Comparison of ENCODE assay signal across 11 mouse cellular contexts in genomic region chr11:116285770-116286191, GRCm38 (mm10). TPM values are rescaled to one million over a fixed set of nuclear protein-coding genes. Genes with fewer than 3 reads are reported as not detected.
DNase-seq lines count a peak whose midpoint lies in the region; ATAC-seq and TF ChIP-seq lines count a peak whose summit lies in the region.
"Had no signal": no experiment of that assay in that cellular context is flagged by ENCODE, and none has a peak within 500 bp of the region (broad histone marks: within the 10 kb centered on the region; RNA-seq: fewer than 3 reads in every experiment).

No protein-coding gene starts in this region.

- TF ChIP-seq CTCF in lung, postnatal 0 days (IDR thresholded peaks at IDR 0.05) = no peak

- no peak overlapping the region for H3K27ac ChIP-seq in heart, embryonic 10.5 days
- 0 out of 2 replicates have a peak overlapping the region, but pooled peaks have one; percentile 14 for H3K27ac ChIP-seq in neural tube, embryonic 11.5 days (ENCODE audit: low read depth, low read length)
- no peak overlapping the region for H3K27ac ChIP-seq in lung, postnatal 0 days (ENCODE audit: low read length)
- H3K27ac ChIP-seq: layer of hippocampus, adult 2 months; liver, embryonic 14.5 days had no signal

- no peak overlapping the region for H3K4me2 ChIP-seq in neural tube, embryonic 11.5 days (ENCODE audit: low read depth)
- H3K4me2 ChIP-seq in lung, postnatal 0 days (replicated peaks; ENCODE audit: low read depth, low read length) = no peak overlapping the region

- no peak for ATAC-seq in neural tube, embryonic 11.5 days (ENCODE audit: insufficient read depth, low FRiP score, low TSS enrichment)
- ATAC-seq in lung, postnatal 0 days = peak; percentile 73

- WGBS in heart, embryonic 10.5 days = 63% methylated on average over 7 of the region's 7 CpGs
- WGBS in neural tube, embryonic 11.5 days = 74% methylated on average over 7 of the region's 7 CpGs
- 54% methylated on average over 7 of the region's 7 CpGs for WGBS in lung, postnatal 0 days

- no peaks in the 10 kb centered on the region for H3K9me3 ChIP-seq in heart, embryonic 10.5 days
- H3K9me3 ChIP-seq in neural tube, embryonic 11.5 days (ENCODE audit: control insufficient read depth, low read length) = no peaks in the 10 kb centered on the region
- H3K9me3 ChIP-seq in lung, postnatal 0 days (ENCODE audit: low read length) = no peaks in the 10 kb centered on the region

- H3K36me3 ChIP-seq in heart, embryonic 10.5 days = peaks cover 36% of the 10 kb centered on the region
- peaks cover 5% of the 10 kb centered on the region for H3K36me3 ChIP-seq in neural tube, embryonic 11.5 days (ENCODE audit: control insufficient read depth, insufficient read depth, low read length)
- H3K36me3 ChIP-seq in lung, postnatal 0 days (ENCODE audit: insufficient read depth, low read length) = 0 out of 2 replicates have a peak, but pooled peaks cover 8% of the 10 kb centered on the region

- H3K27me3 ChIP-seq in heart, embryonic 10.5 days (ENCODE audit: insufficient read depth, poor library complexity, severe bottlenecking) = peaks cover 57% of the 10 kb centered on the region
- H3K27me3 ChIP-seq in neural tube, embryonic 11.5 days (ENCODE audit: control insufficient read depth, insufficient read depth, low read length) = peaks cover 42% of the 10 kb centered on the region
- H3K27me3 ChIP-seq in lung, postnatal 0 days (replicated peaks; ENCODE audit: insufficient read depth, low read length) = peaks cover 28% of the 10 kb centered on the region

- peak; percentile 41 to 55 for DNase-seq in heart, adult 18-20 months
- no peak for DNase-seq in heart, embryonic 10.5 days (ENCODE audit: low spot score)
- DNase-seq in neural tube, embryonic 11.5 days (ENCODE audit: low spot score) = no peak
- no peak for DNase-seq in neural tube, embryonic 10.5 days (ENCODE audit: extremely low spot score, low spot score)
- peak; percentile 72 for DNase-seq in lung, postnatal 0 days (ENCODE audit: low spot score)
- DNase-seq in thymus, postnatal 0 days (ENCODE audit: low spot score) = no peak
- DNase-seq in adrenal gland, postnatal 4 days (ENCODE audit: low spot score in 2 of 2) = no peak
- no peak for DNase-seq in adrenal gland, adult 18-20 months (ENCODE audit: low spot score in 2 of 2)
- DNase-seq: embryo, embryonic 11 days had no signal

- H3K4me3 ChIP-seq in heart, embryonic 10.5 days = no peak overlapping the region
- H3K4me3 ChIP-seq in neural tube, embryonic 11.5 days (ENCODE audit: low read depth, low read length) = no peak overlapping the region
- no peak overlapping the region for H3K4me3 ChIP-seq in lung, postnatal 0 days (ENCODE audit: low read depth, low read length)
- H3K4me3 ChIP-seq: layer of hippocampus, adult 2 months had no signal

- TF ChIP-seq EP300 in lung, postnatal 0 days (IDR thresholded peaks at IDR 0.05) = no peak

- H3K4me1 ChIP-seq in heart, embryonic 10.5 days = peaks cover 50% of the 10 kb centered on the region
- H3K4me1 ChIP-seq in neural tube, embryonic 11.5 days (ENCODE audit: control insufficient read depth, insufficient read depth, low read length) = no peaks in the 10 kb centered on the region
- peaks cover 5% of the 10 kb centered on the region; the same call in 1 of the 2 replicates for H3K4me1 ChIP-seq in lung, postnatal 0 days (ENCODE audit: insufficient read depth, low read depth, low read length)

- no peak overlapping the region for H3K9ac ChIP-seq in neural tube, embryonic 11.5 days (ENCODE audit: low read length)
- no peak overlapping the region for H3K9ac ChIP-seq in lung, postnatal 0 days (replicated peaks; ENCODE audit: low read depth)
- H3K9ac ChIP-seq: liver, embryonic 14.5 days had no signal

RNA-seq across cellular contexts. Expression of gene Galr2, which starts 5.0 kb away (rescaled TPM):
- total RNA-seq in heart, adult 18-20 months (2021) = not detected
- 0.07 and 0.21 TPM in 2 replicates for polyA plus RNA-seq in heart, embryonic 10.5 days (2016; fragmentation: Nextera tagmentation; extraction: Ambion mirVana)
- polyA plus RNA-seq in neural tube, embryonic 11.5 days (2014; fragmentation: Nextera tagmentation; extraction: Ambion mirVana) = 0.49 and 0.70 TPM in 2 replicates
- polyA plus RNA-seq in lung, postnatal 0 days (2015; fragmentation: Nextera tagmentation; extraction: Ambion mirVana) = 0.11 TPM in 1 of 2 replicates, not detected in the other
- 0.49 and 0.59 TPM in 2 replicates for polyA plus RNA-seq in thymus, postnatal 0 days (2015; fragmentation: Nextera tagmentation; extraction: Ambion mirVana)
- under 1 TPM; 0.20 to 0.28 TPM for total RNA-seq in adrenal gland, postnatal 4 days (2021)
- total RNA-seq in adrenal gland, adult 18-20 months (2021) = under 1 TPM; 0.20 to 0.29 TPM
- total RNA-seq: layer of hippocampus, adult 2 months had no signal

RNA-seq across cellular contexts. Expression of gene Srp68, which starts 11.8 kb away (rescaled TPM):
- total RNA-seq in heart, adult 18-20 months (2021) = 10 to 100 TPM; 59.0 to 67.2 TPM
- polyA plus RNA-seq in heart, embryonic 10.5 days (2016; fragmentation: Nextera tagmentation; extraction: Ambion mirVana) = 90.7 and 101 TPM in 2 replicates
- polyA plus RNA-seq in neural tube, embryonic 11.5 days (2014; fragmentation: Nextera tagmentation; extraction: Ambion mirVana) = 83.5 and 87.4 TPM in 2 replicates
- 43.0 and 47.4 TPM in 2 replicates for polyA plus RNA-seq in lung, postnatal 0 days (2015; fragmentation: Nextera tagmentation; extraction: Ambion mirVana)
- polyA plus RNA-seq in thymus, postnatal 0 days (2015; fragmentation: Nextera tagmentation; extraction: Ambion mirVana) = 86.4 and 89.0 TPM in 2 replicates
- total RNA-seq in adrenal gland, postnatal 4 days (2021) = 10 to 100 TPM; 79.7 to 81.2 TPM
- 10 to 100 TPM; 72.8 to 75.2 TPM for total RNA-seq in adrenal gland, adult 18-20 months (2021)

RNA-seq across cellular contexts. Expression of gene Exoc7, which starts 21.3 kb away (rescaled TPM):
- total RNA-seq in heart, adult 18-20 months (2021) = 10 to 100 TPM; 50.2 to 55.4 TPM
- 48.7 and 56.4 TPM in 2 replicates for polyA plus RNA-seq in heart, embryonic 10.5 days (2016; fragmentation: Nextera tagmentation; extraction: Ambion mirVana)
- 74.3 and 75.5 TPM in 2 replicates for polyA plus RNA-seq in neural tube, embryonic 11.5 days (2014; fragmentation: Nextera tagmentation; extraction: Ambion mirVana)
- 41.3 and 41.9 TPM in 2 replicates for polyA plus RNA-seq in lung, postnatal 0 days (2015; fragmentation: Nextera tagmentation; extraction: Ambion mirVana)
- polyA plus RNA-seq in thymus, postnatal 0 days (2015; fragmentation: Nextera tagmentation; extraction: Ambion mirVana) = 73.0 and 74.5 TPM in 2 replicates
- total RNA-seq in adrenal gland, postnatal 4 days (2021) = 10 to 100 TPM; 80.2 to 88.5 TPM
- total RNA-seq in adrenal gland, adult 18-20 months (2021) = 10 to 100 TPM; 53.4 to 54.2 TPM

RNA-seq across cellular contexts. Expression of gene Evpl, which starts 47.9 kb away (rescaled TPM):
- total RNA-seq in heart, adult 18-20 months (2021) = under 1 TPM; 0.15 to 0.46 TPM
- 0.67 and 1.5 TPM in 2 replicates for polyA plus RNA-seq in heart, embryonic 10.5 days (2016; fragmentation: Nextera tagmentation; extraction: Ambion mirVana)
- polyA plus RNA-seq in neural tube, embryonic 11.5 days (2014; fragmentation: Nextera tagmentation; extraction: Ambion mirVana) = 0.90 and 0.93 TPM in 2 replicates
- 2.9 and 4.2 TPM in 2 replicates for polyA plus RNA-seq in lung, postnatal 0 days (2015; fragmentation: Nextera tagmentation; extraction: Ambion mirVana)
- 1.5 and 2.0 TPM in 2 replicates for polyA plus RNA-seq in thymus, postnatal 0 days (2015; fragmentation: Nextera tagmentation; extraction: Ambion mirVana)
- 1 to 10 TPM; 2.2 to 4.3 TPM for total RNA-seq in adrenal gland, postnatal 4 days (2021)
- 1 to 10 TPM in 1 of 2 experiments, under 1 TPM in 1; 0.56 to 1.0 TPM for total RNA-seq in adrenal gland, adult 18-20 months (2021)

RNA-seq across cellular contexts. Expression of gene Foxj1, which starts 49.4 kb away (rescaled TPM):
- total RNA-seq in heart, adult 18-20 months (2021) = 1 to 10 TPM in 1 of 2 experiments, not detected in 1; 2.2 TPM
- 0.31 and 0.74 TPM in 2 replicates for polyA plus RNA-seq in heart, embryonic 10.5 days (2016; fragmentation: Nextera tagmentation; extraction: Ambion mirVana)
- 2.5 and 3.1 TPM in 2 replicates for polyA plus RNA-seq in neural tube, embryonic 11.5 days (2014; fragmentation: Nextera tagmentation; extraction: Ambion mirVana)
- polyA plus RNA-seq in lung, postnatal 0 days (2015; fragmentation: Nextera tagmentation; extraction: Ambion mirVana) = 39.8 and 44.9 TPM in 2 replicates
- polyA plus RNA-seq in thymus, postnatal 0 days (2015; fragmentation: Nextera tagmentation; extraction: Ambion mirVana) = 1.3 and 1.5 TPM in 2 replicates
- under 1 TPM; 0.37 to 0.90 TPM for total RNA-seq in adrenal gland, postnatal 4 days (2021)
- total RNA-seq in adrenal gland, adult 18-20 months (2021) = under 1 TPM; 0.10 to 0.13 TPM

Comparison
In these comparisons a context has a peak if more than half of its experiments do, and no peak if none do; other contexts are left out.
1. DNase-seq: peak in heart, adult 18-20 months (2 of 2) and lung, postnatal 0 days (single experiment); none in heart, embryonic 10.5 days (single experiment), neural tube, embryonic 11.5 days (single experiment), neural tube, embryonic 10.5 days (single experiment), thymus, postnatal 0 days (single experiment), adrenal gland, postnatal 4 days (0 of 2) and adrenal gland, adult 18-20 months (0 of 2).